Mouse (Mus musculus): ENCODE measurements around the gene Nek7.

Nek7 gene

DNA sequence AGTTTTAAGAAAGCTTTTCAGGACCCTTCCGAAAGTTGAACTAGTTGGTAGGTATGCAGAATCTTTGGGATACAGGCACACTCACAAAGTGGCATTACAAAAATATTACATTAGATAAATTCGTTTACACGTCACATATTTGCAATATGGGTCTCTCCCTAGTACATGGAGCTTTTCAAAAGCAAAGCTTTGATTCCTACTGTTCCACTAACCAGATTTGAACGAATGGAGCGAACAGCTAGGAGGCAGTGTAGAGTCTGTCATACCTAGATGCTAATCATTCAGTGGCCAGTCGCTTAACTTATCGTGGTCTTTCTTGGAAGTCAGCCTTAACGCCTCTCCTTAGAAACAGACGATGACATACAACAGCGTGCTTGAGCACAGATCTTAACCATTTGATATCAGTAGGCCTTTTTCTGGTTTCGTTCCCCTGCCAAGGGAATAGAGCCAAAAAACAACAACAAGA lies at the start of gene Nek7:
Gene Nek7, minus strand, starts transcription at position 146 of the 466 bp plus-strand sequence.
- DNase-seq (ENCODE audit: low read depth, low spot score), result peak; percentile 78

DNA sequence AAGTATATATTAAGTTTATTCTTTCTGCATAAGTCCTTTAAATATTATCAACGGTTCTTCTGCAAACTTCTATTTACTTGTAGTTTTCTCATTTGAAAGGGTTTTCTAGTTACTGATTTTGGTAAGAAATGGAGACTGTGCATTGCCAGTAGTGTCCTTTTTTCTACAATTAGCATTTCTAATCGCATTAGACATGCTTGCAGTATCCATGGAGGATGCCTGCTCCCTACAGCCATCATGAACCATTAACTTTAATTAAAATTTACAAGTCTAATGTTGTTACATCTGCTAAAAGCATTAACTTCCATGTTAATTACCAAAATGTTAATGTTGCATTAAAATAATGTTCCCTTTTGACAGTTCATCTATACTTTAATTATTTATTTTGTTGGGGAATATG lies 42.4 kb upstream of the Nek7 start:
- no peak for DNase-seq (ENCODE audit: low read depth, low spot score)

DNA sequence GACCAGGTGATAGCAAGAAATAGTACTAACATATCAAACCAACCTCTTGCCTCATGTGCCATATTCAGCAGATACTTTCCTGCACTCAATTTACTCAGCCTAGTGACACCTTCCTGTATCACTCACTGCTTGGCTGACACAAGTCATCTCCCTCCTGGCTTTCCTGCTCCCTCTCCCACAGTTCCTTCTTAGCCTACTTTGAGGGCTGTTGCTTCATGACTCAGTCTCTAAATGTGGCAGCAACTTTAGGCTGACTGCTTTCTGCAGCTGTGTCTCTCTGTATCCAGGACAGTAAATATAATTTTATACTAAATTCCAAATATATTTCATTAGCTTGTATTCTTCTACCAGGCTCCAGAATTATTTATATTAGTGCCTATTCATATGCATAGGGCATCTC lies 34.3 kb upstream of the Nek7 start:
- DNase-seq (ENCODE audit: low read depth, low spot score), result no peak

DNA sequence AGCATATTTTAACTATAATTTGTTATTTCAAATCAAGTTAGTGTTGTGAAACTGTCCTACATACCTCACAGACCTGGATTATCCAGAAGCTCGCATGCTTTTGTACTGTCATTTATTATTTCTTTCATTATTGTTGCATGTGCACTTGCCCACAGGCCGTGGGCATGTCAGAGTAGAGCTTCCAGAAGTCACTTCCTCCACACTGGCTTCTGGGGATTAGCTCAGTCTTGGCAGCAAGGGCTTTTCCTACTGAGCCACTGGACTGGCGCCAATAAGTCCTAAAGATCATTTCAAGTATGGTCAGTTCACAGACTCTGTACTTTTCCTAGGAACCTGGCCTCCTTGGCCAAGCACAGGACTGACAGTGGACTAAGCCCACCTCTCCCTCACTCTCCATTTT lies 25.1 kb upstream of the Nek7 start:
- DNase-seq (ENCODE audit: low read depth, low spot score), result no peak

DNA sequence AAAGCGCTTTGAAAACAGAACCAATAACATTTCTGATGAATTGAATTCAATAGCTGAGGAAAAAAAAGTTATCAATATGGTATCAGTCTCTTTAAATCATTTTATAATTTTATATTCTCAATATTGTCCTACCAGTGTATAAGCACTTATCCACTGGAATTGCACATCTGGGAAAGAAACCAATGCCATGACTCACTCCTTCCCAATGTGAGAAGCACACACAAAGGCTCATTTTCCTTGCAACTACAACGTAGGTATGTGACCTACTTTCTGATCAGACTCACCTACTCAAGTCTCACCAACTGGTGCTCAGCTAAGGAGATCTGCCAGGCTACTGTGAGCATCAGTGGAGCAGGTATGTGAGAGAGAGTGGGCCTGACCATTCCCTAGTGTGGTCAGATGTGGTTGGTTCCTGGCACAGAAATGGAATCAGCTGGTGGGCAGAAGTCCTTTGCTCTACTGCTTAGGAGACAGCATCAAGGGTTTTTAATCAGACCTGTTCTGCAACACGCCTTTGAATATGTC lies 23.4 kb upstream of the Nek7 start:
- DNase-seq (ENCODE audit: low read depth, low spot score), result no peak

DNA sequence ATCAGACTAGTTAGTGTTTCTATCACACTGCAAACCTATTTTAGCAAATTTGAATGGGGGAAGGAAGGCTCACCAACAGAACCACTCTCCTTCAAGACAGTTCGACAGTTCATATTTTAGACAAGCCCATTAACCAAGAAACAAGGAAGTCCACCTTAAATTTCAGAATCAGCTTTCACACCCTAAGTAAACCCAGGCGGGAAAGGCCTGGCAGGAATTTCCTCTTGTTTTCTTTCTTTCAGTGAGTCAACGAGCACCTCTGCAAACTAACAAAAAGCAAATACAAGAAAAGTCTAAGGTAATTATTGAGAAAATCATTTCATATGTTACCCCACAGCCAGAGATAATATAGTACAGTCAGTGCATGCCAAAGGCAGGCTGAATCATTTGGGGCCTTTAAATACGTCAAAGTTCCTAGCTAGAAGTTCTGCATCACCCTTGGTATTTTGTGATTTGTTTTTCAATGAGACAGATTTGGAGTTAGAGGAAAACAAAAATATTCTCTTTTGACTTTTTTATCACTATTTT lies 21.1 kb upstream of the Nek7 start:
- no peak for DNase-seq (ENCODE audit: low read depth, low spot score)

DNA sequence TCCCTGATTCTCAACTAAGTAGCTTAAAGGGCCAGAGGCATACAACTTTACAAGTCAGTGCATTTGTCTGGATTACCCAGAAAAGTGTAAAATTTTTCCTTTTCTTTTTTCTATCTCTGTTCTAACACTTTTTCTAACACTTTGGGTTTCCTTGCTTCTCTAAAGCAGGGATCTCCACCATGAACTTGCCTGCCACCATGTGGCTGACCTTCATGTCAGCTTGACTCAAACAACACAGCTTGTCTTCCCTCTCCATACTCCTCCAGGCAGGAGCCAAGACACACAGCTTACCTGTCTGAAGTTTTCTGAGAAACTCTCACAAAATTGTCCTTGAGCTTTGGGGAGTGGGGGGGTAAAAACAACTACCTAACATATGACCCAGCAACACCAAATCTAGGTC lies 17.9 kb upstream of the Nek7 start:
- DNase-seq (ENCODE audit: low read depth, low spot score), result no peak

DNA sequence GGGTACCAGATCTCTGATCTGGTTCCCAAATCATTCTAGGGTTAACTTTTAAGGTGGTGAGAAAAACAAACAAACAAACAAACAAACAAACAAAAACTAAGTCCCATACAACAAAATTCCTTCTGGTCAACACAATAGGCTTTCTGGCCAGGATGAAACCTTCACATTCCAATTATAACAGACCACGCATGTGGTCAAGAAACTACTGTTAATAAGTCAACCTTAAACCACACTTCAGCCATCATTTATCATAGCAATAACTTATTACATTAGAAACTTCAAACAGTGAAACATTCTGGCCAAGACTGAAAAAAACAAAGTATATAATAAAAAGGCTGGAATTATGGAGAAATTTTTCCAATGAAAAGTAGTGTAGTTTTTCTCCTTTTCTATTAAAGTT lies 14.6 kb upstream of the Nek7 start:
- DNase-seq (ENCODE audit: low read depth, low spot score), result no peak

DNA sequence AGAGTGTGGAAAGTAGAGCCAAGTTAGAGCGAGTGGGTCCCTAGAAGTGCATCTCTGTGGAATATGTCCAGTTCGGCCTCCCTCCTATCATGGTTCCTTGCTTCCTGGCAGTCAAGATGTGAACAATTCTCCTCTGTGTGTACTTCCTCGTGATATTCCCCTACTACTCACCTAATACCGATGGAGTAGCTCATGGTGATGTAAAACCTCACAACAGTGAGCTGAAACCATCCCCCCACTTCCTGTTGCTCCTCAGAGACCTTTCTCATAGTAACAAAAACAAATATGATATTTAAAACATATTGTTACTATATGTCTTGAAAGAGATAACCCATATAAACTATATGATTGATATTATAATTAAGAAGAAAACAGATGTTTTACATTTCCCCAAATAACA lies 9.0 kb upstream of the Nek7 start:
- no peak for DNase-seq (ENCODE audit: low read depth, low spot score)

DNA sequence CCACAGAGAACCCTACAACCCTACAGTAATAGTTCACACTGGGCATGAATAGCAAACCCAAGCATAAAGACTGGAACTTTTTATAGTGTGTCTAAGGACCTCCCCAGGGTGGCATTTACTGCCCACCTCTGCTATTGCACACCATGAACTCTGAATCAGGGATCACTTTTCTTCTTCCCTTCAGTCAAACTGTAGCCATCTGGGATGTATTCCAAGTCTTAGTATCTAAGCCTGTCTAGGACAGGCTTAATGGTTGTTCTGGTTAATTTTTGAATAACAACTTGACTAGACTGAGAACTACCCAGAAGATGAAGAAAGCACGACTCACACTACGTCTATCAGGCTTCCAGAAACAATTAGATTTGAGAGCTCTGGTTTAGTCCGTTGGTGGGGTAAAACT lies 8.5 kb upstream of the Nek7 start:
- DNase-seq (ENCODE audit: low read depth, low spot score), result no peak

DNA sequence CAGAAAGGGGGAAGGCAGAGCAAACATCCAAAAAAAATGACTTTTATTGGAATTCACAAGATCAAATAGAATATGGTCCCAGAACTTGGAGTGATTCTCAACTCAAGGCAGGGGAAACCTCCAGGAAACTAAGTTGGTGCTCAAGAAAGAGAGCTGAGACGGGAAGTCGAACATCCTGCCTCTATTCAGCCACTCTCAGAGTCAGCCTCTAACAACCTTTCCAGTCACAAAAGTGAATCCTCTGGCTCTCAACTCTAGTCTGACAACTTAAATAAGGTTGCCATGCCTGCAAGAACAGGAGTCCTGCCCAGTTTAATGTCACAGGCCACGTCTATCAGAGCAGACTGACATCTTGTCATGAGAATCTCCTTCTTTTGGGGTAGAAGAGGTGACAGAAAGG lies 7.9 kb upstream of the Nek7 start:
- DNase-seq (ENCODE audit: low read depth, low spot score), result no peak

DNA sequence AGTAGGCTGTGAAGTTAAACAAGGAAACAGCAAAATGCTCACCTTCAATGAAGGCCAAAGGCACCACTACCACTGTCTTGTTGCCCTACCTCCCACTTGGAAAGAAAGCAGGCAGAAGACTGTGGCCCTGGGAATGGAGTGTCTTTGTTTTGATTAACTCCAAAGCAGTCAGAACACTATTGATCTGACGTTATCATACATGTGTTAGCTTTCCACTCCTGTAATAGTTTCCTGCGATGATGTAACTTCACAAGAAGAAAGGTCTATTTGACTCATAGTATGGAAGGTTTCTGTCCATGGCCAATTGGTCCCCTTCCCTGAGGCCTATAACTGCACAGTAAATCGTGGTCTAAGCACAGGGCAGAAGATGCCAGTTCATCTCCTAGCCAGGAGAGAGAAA lies 6.3 kb upstream of the Nek7 start:
- no peak for DNase-seq (ENCODE audit: low read depth, low spot score)

DNA sequence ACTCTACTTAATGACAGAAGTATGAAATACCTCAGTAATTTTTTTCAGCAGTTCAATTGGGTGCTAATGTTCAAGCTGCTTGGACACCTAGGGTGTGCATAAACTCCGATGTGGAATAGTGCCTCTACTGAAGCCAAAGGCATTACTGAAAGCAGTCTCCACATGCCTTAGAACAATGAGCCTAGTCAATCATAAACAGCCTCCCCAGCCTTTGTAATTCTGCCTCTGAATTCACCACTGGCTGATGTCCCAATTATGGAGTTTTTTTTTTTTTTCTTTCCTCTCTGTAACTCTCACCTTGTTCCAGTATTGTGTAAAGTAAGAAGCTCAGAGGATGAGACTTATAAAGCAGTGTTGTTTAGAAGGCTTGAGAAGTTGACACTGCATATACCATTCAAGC lies 3.9 kb upstream of the Nek7 start:
- no peak for DNase-seq (ENCODE audit: low read depth, low spot score)

DNA sequence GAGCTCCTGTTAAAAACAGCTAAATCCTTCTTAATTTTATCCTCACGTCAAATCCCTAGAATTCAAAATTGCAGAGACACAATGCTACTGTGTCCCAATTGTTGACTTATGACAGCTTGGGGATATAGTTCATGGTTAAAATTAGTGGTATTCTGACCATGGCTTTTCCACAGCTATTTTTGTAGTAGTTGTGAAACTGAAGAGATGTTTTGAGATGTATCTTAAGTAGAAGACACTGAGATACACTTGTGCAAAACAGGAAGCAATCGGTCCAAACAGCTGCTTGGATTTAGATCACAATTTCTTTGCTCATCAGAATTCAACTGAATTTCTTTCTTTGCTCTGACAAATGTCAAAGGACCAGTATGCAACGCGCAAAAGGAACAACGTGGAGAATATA lies 2.9 kb upstream of the Nek7 start:
- DNase-seq (ENCODE audit: low read depth, low spot score), result no peak

DNA sequence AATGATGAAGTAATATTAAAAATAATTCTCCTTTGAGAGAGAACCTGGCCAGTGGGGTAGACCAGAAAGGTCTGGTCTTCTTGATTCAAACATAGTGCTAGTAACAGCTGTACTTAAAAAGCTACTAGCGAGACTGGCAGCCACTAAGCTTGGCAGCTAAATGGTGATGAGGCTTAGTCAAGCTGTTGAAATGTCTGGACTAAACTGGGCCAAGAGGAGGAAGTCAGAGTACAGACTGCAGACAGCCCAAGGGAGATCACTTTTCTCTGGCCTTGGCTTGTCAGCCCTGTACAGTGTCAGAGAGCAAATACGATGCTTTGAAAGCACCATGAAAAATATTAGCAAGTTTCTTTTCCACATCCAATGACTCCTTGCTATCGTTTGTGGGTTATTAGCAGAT lies 2.5 kb upstream of the Nek7 start:
- DNase-seq (ENCODE audit: low read depth, low spot score), result no peak

DNA sequence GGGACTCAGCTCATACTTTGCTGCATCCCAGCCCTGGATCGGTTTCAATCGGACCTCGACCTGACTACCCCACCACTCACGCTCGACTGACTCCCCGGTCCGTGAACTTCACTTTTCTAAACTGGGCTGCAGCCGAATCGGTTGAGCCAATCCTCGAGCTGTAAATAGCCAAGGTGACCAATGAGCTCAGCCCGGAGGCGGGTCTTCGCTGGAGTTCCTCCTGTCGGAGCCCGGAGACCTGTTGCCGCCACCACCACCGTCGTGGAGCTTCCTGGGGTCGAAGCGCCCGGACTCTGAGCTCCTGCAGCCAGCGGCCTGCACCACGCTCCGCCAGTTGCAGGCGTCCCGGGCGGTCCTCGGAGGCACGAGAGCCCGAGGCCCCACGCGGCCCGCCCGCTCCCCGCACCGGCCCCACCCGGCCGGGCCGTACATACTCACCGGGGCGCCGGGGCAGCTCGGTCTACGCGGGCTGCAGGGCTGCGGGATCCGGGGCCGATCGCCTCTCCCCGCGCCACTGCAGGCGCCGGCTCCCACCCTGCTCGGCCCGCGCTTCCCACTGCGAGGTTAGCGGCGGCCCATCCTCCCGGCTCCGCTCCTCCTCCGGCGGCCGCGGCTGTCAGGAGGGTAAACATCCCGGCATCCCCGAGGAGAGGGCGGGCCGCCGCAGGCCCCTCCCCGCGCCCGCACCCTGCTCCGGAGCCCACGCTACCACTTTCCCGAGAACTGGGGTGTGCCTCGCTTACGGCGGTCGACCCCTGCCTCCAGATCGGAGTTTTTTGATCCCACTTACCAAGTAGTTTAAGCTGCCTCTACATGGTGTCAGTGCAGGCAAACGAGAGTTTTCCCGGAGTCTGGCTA lies 598 bp downstream of the Nek7 start:
- peak; percentile 97 for DNase-seq (ENCODE audit: low read depth, low spot score)

DNA sequence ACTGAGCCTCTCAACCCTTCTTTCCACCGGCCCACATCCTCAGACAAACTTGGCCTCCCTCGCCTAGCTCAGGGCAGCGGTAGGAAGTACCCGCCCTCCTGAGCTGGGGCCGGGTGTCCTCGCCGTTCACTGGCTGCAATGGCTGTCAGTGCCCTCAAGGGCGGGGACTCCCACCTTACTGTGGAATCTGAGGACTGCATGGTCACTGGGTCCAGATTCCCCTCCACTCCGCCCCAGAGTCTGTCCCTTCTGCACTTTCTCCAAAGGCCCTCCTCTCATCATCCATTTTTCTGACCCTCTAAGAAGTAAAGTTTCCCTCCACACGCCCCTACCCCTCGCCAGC lies 2.0 kb downstream of the Nek7 start:
- DNase-seq (ENCODE audit: low read depth, low spot score), result peak; percentile 87

DNA sequence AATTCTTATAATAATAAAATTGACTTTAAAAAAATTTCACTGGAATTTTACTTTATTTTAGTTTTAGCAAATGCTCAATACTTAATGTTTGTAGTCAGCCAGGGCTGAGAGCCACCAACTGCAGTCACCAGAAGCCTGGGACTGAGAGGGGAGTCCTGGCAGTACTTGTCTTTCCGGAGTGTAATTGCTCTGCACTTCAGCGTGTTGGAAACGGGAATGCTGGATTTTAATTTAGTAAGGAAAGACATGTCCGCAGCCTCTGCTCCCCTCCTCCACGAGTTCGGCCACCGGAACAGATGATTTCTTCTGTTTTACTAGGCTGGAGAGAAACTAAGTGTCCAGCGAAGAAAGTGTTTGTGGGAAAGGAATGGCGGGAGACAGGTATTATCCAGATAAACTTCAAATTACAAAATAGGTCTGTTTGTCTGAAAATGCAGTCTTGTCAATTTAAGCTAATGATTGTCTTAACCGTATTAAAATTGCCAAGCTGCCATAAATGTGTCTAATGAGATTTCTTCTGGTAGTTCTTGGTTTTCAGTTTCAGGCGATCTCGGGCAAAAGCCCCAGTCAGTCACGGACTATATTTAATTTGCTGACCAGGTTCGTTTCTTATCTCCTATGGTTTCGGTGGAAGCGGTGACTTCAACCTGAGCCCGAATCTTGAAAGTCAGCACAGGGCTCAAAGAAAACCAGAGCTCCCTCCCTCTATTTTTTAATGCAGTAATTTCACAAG lies 2.5 kb downstream of the Nek7 start:
- no peak for DNase-seq (ENCODE audit: low read depth, low spot score)

DNA sequence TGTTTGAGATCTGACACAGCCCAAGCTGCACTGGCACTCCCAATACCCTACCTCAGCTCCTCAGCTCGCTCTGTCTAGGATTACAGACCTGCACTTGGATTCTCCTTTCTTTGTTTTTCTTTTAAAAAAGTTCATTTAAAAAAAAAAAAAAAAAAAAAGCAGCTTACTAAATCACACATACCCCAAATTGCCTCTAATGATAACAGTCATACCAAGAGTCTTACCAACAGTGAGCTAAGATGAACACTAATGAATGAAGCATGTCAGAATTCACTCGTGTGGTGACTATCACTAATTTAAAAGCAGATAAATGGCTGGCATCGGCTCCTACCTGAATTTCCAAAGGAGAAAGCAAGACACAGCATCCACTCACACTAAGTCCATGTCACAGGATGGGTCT lies 4.6 kb downstream of the Nek7 start:
- no peak for DNase-seq (ENCODE audit: low read depth, low spot score)

DNA sequence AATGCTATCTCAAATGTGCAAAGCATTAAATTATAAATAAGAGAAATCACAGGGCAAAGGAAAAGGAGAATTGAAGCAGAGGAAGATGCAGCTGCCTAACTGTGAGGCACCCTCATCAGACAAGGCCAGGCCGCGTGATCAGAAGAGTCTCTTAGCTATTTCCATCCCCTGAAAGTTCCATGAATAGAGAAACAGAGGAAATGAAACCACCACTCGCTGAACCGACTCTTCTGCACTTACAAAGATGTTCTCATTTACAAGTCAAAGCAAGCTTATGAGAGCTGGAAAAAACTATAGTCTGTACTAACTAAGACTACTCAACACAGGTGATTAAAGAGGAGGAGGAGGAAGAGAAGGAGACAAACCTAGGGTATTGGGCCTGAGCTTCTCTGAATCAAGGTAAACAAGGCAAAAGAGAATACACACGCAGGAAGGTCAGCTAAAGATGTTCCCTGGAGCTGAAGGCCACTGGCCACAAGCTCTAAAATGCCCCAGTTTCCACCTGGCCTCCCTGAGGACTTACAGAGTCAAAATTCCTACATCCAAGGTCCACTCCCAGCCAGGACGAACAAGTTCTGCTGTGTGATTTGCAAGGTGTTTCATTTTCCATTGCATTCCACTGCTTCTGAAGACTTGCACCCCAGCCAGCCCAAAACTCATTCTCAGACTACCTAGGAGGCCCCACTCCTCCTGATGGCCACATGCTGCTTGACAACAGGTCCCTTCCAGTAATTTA lies 5.2 kb downstream of the Nek7 start:
- DNase-seq (ENCODE audit: low read depth, low spot score), result no peak

DNA sequence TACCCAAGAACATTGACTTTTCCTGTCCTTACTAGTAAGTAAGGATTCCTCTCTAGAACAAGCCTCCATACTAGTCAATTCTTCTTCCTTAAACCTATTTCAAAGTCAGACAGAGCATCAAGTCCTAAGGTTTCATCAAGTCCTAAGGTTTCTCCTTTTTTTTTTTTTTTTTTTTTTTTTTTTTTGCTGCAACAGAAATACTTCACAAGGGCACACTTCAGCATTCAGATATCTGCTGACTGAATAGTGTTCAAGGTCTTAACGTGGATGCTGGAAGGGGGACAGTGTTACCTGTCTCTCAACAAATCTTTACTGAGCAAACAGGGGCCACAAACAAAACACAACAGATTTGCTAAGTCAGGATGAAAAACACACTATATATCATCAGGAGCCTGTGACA lies 7.8 kb downstream of the Nek7 start:
- no peak for DNase-seq (ENCODE audit: low read depth, low spot score)

DNA sequence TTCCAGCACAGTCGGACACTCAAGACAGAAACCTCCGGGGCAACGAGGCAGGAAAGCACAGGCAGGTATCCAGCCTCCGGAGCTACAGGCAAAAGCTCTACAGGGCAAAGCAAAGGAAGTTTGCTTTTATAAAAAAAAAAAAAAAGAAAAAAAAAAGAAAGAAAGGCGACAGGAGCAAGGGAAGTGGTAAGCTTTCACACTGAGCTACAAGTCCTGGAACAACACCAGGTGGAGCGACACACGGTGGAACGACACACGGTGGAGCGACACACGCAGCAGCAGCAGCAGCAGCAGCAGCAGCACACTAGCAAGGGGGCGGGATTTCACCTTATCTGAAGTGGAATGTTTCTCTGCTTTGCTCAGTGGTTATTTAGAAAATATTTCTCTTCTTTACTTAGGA lies 10.8 kb downstream of the Nek7 start:
- peak; percentile 24 for DNase-seq (ENCODE audit: low read depth, low spot score)
